Mouse (Mus musculus) lung, embryonic 15.5 days (tissue): Measurements from ENCODE around the gene Scn2b. TPM values are rescaled to one million over a fixed set of nuclear protein-coding genes. Genes with fewer than 3 reads are reported as not detected.

Experiments used
- ATAC-seq: fragments of 200-750 bp; cut with Nextera tagmentation; 2 replicates; pipeline ENCODE4 v1.8.0; 2017; ENCODE audit warnings: moderate number of reproducible peaks, borderline replicate concordance; ENCODE audit not compliant: low FRiP score, low TSS enrichment; ENCODE audit errors: extremely low read depth
- H3K27ac ChIP-seq: fragments of 300-500 bp; sonication (generic); 2 replicates; pipeline ENCODE4 v1.5.1; 2015; ENCODE audit warnings: moderate library complexity, mild to moderate bottlenecking, inconsistent platforms
- H3K27me3 ChIP-seq: fragments of 300-500 bp; sonication (generic); 2 replicates; pipeline ENCODE4 v1.6.1; 2015; ENCODE audit warnings: inconsistent platforms
- H3K36me3 ChIP-seq: fragments of 300-500 bp; sonication (generic); 2 replicates; pipeline ENCODE4 v1.6.1; 2015; ENCODE audit warnings: inconsistent platforms
- H3K4me1 ChIP-seq: fragments of 300-500 bp; sonication (generic); 2 replicates; pipeline ENCODE4 v1.6.1; 2015; ENCODE audit warnings: inconsistent platforms
- H3K4me2 ChIP-seq: fragments of 300-500 bp; sonication (generic); 2 replicates; pipeline ENCODE4 v1.6.1; 2015; ENCODE audit warnings: inconsistent platforms, mild to moderate bottlenecking, moderate library complexity
- H3K4me3 ChIP-seq: fragments of 300-500 bp; sonication (generic); 2 replicates; pipeline ENCODE4 v1.5.1; 2015; ENCODE audit warnings: mild to moderate bottlenecking, inconsistent platforms
- H3K9ac ChIP-seq: fragments of 300-500 bp; sonication (generic); 2 replicates; pipeline ENCODE4 v1.6.1; 2015; ENCODE audit warnings: inconsistent platforms
- H3K9me3 ChIP-seq: fragments of 300-500 bp; sonication (generic); 2 replicates; pipeline ENCODE4 v1.6.1; 2016; ENCODE audit warnings: inconsistent platforms
- WGBS: fragments of 180-500 bp; shearing (Covaris S2); methylation state at CpG from one replicate; pipeline ENCODE4 v1.1.7; 2015; 5-methylcytosine and 5-hydroxymethylcytosine counted together
- polyA plus RNA-seq: library from polyadenylated mRNA; unstranded; fragments of >200 nt; fragmentation: Nextera tagmentation; extraction: Ambion mirVana; gene quantifications from 2 replicates; pipeline ENCODE4 v1.2.1, GENCODE M21; 2015

Scn2b gene
- polyA plus RNA-seq = 4.0 and 4.2 TPM in 2 replicates

DNA sequence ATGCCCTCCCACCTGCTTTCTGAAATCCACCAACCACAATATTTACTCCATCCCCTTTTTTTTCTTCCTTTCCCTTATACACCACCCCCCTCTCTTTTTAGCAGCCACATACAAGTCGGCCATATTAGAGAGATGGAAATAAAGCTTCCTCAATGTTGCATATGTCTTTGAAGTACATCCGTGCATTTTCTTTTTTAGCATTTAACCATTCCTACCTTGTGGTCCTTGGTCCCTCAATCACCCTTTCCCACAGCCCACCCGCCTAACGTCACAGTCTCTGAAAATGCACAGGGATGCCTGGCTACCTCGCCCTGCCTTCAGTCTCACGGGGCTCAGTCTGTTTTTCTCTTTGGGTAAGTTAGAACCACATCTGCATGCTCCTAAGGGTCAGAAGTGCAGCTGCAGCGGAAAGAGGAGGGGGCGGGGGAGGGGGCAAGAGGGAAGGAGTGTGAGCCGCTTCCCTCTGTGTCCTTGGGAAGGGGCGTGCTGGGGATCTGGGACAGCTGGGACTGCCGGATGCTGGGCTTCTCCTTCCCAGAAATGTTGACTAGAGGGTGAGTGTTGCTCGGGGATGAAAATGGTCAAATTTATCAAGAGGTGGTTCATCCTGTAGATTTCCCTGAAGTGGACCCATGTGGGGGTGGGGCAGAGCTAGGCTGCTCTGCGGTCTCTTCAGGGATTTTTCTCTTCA lies at the start of gene Scn2b:
TSS of gene Scn2b (plus strand) at position 42 of the 691 bp plus-strand sequence.
- H3K4me2 ChIP-seq = peak within 1 kb of the TSS; percentile 67
- H3K27me3 ChIP-seq = no peaks in the 10 kb centered on the region; the same call in 1 of the 2 replicates
- WGBS = under 1% methylated on average over 13 of the region's 13 CpGs
- peak within 1 kb of the TSS; percentile 47; the same call in 1 of the 2 replicates for H3K27ac ChIP-seq
- no peak; the same call in 1 of the 2 replicates for ATAC-seq
- H3K4me3 ChIP-seq = peak within 1 kb of the TSS; percentile 54
- peak within 1 kb of the TSS; percentile 43 for H3K9ac ChIP-seq
- no peaks in the 10 kb centered on the region for H3K36me3 ChIP-seq
- no peaks in the 10 kb centered on the region for H3K9me3 ChIP-seq
- H3K4me1 ChIP-seq = peaks cover 16% of the 10 kb centered on the region

DNA sequence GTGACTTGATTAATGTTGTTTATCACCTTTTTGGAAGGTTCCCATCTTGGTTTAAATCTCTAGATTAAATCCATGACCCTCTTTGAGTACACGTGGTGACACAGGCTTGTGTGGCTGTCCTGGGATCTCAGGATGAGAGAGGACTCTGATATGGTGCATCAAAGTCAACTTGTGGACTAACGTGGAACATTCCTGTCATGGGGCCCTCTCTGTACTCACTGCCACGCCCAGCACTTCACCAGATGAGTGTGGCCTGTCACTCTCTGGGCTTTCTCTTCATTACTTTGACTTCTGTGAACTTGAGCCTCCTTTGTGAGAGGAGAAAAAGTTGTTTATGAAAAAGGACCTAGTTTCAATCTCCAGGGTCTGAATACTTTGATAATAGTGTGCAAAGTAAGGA lies 45.8 kb upstream of the Scn2b start:
- H3K4me2 ChIP-seq = no peak overlapping the region
- no peak overlapping the region for H3K4me3 ChIP-seq
- no peaks in the 10 kb centered on the region for H3K4me1 ChIP-seq
- no peaks in the 10 kb centered on the region for H3K36me3 ChIP-seq
- no peak overlapping the region for H3K9ac ChIP-seq
- H3K27ac ChIP-seq = no peak overlapping the region
- WGBS = 37% methylated on average over 3 of the region's 3 CpGs
- H3K9me3 ChIP-seq = no peaks in the 10 kb centered on the region
- no peaks in the 10 kb centered on the region for H3K27me3 ChIP-seq
- no peak for ATAC-seq

DNA sequence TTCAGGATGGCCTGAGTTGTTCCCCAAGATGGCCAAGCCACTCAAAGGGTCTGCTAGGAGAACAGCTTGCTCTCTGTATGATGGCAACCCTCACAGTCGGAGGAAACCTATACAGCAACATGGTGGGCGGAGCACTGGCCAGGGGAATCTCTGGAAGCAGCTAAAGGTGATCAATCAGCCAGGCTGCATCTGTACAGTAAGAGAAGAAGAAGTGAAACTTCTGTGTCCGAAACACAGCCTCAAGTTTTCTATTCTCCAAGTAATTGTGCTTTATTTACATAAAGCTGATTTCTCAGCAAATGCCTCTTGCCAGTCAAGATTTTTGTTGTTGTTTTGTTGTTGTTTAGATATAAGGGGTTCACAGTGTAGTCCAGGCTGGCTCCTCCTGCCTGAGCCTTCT lies 39.7 kb upstream of the Scn2b start:
- Histone ChIP-seq H3K9me3 (no peaks in the 10 kb centered on the region), H3K4me2 (no peak overlapping the region), H3K4me3 (no peak overlapping the region), H3K27me3 (no peaks in the 10 kb centered on the region; the same call in 1 of the 2 replicates), H3K27ac (no peak overlapping the region), H3K4me1 (no peaks in the 10 kb centered on the region), H3K36me3 (no peaks in the 10 kb centered on the region), H3K9ac (no peak overlapping the region)
- ATAC-seq = no peak
- WGBS = 51% methylated on average over 3 of the region's 3 CpGs

DNA sequence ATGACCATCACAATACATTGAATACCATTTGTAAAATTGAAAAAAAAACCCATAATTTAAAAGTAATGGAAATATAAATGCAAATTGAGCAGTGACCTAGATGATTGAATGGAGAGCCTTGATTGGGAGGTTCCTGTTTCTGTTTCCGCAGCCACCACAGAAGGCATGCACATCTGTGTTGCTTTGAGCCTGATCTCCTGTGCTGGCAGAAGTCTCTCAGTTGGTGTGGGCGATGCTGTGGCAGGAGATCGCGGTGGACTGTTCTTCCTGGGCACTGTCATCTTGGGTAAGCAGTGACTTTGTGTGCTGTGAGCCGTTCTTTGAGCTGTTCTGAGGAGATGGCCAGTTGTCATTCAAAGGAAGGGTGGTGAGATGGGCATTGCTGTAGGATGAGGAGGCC lies 38.6 kb upstream of the Scn2b start, which contains the start of gene Jaml:
TSS of gene Jaml (plus strand) at position 173 of the 400 bp plus-strand sequence.
- no peaks in the 10 kb centered on the region; the same call in none of the 2 replicates for H3K27me3 ChIP-seq
- H3K4me2 ChIP-seq = no peak within 1 kb of the TSS
- no peak for ATAC-seq
- no peaks in the 10 kb centered on the region for H3K9me3 ChIP-seq
- H3K4me1 ChIP-seq = no peaks in the 10 kb centered on the region
- WGBS = 84% methylated on average over 5 of the region's 5 CpGs
- no peaks in the 10 kb centered on the region for H3K36me3 ChIP-seq
- H3K4me3 ChIP-seq = no peak within 1 kb of the TSS
- H3K9ac ChIP-seq = no peak within 1 kb of the TSS
- H3K27ac ChIP-seq = no peak within 1 kb of the TSS

DNA sequence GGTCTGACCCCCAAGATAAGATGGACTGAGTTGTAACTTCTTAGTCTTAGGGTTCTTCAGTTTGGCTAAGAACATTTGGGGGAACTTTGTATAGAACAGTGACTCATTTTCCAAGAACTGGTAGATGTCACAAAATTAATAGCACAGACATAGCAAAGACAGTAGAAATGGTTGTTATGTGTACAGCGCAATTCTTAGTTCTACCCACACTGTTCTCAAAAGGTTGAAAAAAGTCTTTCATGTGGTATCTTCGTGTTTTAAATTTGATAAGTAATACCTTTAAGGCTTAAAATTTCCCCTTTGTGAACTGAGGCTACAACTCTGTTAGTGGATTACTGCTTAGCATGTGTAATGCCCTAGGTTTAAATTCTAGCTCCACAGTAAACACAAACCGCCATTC lies 34.5 kb upstream of the Scn2b start:
- H3K9ac ChIP-seq = no peak overlapping the region
- H3K4me2 ChIP-seq = no peak overlapping the region
- 82% methylated on average over 3 of the region's 3 CpGs for WGBS
- H3K36me3 ChIP-seq = no peaks in the 10 kb centered on the region
- H3K9me3 ChIP-seq = no peaks in the 10 kb centered on the region
- no peaks in the 10 kb centered on the region; the same call in none of the 2 replicates for H3K27me3 ChIP-seq
- H3K4me1 ChIP-seq = no peaks in the 10 kb centered on the region
- no peak for ATAC-seq
- H3K4me3 ChIP-seq = no peak overlapping the region
- no peak overlapping the region for H3K27ac ChIP-seq

DNA sequence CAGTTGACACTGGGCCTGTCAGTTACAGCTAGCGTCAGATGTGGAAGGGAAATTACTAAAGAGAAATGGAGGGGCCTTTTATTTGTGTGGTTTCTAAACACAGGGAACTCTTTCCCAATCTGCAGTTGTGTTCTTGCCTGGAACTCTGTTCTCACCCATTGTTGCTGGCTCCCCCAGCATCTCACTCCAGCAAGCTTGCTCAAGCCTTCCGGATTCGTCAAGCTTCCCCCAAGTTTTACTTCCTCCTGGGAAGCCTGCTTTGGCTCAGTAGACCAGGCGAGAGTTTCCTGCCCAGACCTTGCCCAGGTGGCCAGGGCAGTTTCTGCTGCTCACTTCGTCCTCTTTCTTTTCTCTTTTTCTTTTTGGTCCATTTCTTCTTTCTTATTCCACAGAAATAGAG lies 33.0 kb upstream of the Scn2b start:
- no peak overlapping the region for H3K27ac ChIP-seq
- no peaks in the 10 kb centered on the region for H3K36me3 ChIP-seq
- ATAC-seq = no peak
- WGBS = 69% methylated on average over 5 of the region's 5 CpGs
- no peak overlapping the region for H3K4me2 ChIP-seq
- H3K9ac ChIP-seq = no peak overlapping the region
- H3K4me3 ChIP-seq = no peak overlapping the region
- H3K4me1 ChIP-seq = no peaks in the 10 kb centered on the region
- no peaks in the 10 kb centered on the region; the same call in none of the 2 replicates for H3K27me3 ChIP-seq
- no peaks in the 10 kb centered on the region for H3K9me3 ChIP-seq

DNA sequence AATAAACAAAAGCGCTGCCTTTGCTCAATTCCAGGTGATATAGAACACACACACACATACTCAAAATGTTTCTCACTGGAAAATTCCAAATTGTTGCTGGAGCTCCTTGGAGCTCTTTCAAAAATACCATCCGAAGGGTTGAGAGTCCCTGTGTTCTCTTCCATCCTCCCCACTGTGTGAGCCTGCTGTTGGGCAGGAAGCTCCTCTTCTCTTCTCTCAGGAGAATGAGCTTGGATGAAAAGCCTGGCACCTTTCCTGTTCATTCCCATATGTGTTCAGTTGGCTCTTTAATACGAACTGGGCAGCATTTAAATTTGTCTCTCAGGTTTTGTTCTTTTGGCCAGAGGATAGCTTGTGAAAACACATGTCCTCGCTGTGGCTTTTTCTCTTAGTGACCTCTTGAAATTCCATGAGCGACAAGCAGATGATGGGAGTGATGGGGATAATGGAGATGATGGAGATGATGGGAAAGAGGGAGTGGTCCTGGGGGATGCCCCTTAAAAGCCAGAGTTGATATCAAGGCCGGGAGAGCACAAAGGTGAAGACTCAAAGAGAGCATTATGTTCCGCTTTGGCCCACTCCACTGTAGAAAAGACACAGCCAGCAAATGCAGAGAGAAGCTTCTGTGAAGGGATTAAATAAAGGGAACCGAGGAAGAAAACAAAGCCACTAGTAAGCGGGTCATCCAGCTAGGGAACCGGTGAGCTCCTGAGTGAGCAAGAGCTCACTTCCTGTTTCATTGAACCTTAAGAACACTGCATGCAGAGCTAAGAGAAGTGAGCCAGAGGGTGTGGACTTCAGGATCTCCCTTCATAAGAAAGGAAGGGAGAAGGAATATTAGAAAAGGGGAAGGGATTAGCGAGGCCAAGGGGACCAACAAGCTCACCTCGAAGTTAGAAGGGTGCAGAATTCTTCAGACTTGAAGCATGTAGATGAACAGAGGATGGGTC lies 31.6 kb upstream of the Scn2b start:
- no peak overlapping the region for H3K9ac ChIP-seq
- H3K27ac ChIP-seq = no peak overlapping the region
- no peak for ATAC-seq
- no peak overlapping the region for H3K4me3 ChIP-seq
- no peaks in the 10 kb centered on the region; the same call in none of the 2 replicates for H3K27me3 ChIP-seq
- no peaks in the 10 kb centered on the region for H3K9me3 ChIP-seq
- no peaks in the 10 kb centered on the region for H3K4me1 ChIP-seq
- WGBS = 69% methylated on average over 12 of the region's 12 CpGs
- no peaks in the 10 kb centered on the region for H3K36me3 ChIP-seq
- no peak overlapping the region for H3K4me2 ChIP-seq

DNA sequence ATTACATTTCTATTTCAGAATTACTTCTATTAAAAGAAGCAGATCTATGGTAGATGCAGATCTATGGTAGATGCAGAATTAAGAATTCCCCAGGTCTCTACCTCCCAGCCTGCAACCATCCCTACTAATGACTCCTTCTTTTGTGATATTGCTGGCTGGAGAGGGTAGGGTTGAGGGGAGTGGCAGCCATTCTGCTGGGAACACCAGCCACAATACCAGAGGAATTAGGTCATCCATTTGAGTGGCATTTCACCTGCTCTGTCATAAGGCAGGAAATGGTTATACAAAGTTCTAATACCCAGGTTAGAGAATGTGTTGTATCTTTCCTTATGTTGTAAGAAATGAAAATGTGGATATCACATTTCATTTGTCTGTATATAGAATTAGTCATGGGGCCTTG lies 29.5 kb upstream of the Scn2b start:
- ATAC-seq = no peak
- Histone ChIP-seq H3K27ac (no peak overlapping the region), H3K9me3 (no peaks in the 10 kb centered on the region), H3K27me3 (no peaks in the 10 kb centered on the region; the same call in 1 of the 2 replicates), H3K36me3 (no peaks in the 10 kb centered on the region), H3K9ac (no peak overlapping the region), H3K4me3 (no peak overlapping the region), H3K4me1 (no peaks in the 10 kb centered on the region), H3K4me2 (no peak overlapping the region)

DNA sequence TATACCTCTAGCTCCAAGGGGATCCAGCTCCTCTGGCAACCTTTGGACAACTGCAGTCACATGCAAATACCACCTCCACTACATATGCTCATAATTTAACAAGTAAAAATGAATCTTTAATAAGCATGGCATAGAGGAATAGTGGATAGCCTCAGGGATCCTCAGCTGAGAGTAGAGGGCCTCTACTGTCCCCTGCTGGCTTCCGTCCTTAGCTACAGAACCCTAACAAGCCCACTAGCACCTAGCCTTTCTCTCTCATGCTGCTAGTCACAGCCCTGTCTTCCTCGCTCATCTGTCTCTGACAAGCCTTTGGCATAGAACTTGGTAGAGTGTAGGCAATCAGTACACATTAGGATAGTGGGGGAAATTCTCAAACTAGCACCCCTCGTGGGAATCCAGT lies 26.8 kb upstream of the Scn2b start:
- Histone ChIP-seq H3K9ac (no peak overlapping the region), H3K27ac (no peak overlapping the region), H3K4me2 (no peak overlapping the region), H3K36me3 (no peaks in the 10 kb centered on the region), H3K27me3 (no peaks in the 10 kb centered on the region), H3K4me3 (no peak overlapping the region), H3K4me1 (no peaks in the 10 kb centered on the region), H3K9me3 (no peaks in the 10 kb centered on the region)
- WGBS = 53% methylated on average over 3 of the region's 3 CpGs
- no peak for ATAC-seq

DNA sequence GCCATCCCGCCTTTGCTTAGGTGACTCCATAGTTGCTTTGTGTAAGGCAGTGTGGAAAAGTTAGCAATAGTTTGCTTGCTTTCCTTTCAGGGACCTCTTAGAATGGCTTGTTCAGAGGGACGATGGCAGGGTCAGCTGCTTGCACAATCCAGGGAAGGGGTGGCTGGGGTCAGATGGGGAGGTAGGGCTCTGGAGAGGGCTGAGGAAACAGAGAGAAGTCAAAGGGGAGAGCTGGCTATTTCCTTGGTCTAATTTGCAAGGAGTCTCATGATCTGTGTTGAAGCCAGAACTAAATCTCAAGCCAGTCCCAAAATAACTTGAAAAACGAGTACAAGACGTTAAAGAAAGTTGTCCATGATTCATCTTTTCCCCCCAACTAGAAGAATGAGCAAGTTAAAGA lies 24.9 kb upstream of the Scn2b start:
- ATAC-seq = no peak
- WGBS = 36% methylated on average over 4 of the region's 4 CpGs

DNA sequence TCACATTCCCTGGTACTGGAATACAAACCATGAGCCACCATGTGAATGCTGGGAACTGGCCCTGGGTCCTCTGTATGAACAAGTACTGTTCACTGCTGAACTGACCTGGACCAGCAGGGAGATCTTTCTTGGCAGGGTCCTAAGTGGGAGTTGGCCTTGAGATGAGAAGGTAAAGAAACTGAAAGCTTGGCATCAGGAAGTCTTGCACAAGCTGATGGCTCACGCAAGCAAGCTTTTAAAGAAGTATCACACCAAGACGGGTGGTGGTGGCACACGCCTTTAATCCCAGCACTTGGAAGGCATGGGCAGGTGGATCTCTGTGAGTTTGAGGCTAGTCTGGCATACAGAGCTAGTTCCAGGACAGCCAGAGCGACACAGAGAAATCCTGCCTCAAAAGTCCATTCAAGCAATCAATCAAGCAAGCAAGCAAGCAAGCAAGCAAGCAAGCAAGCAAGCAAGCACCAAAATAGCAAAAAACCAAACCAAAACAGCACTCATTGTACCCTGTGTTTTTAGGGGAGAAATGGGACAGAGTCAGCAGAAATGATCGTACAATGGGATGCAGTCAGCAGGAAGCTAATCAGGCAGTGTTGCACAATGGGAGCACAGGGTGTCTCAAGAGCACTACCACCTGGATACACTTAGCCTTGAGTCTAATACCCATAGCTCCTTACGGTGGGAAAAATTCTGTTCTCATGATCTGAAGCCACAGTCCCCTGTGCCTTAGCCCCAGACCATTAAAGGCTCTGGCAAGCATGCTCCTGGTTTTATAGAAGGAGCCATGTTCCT lies 22.2 kb upstream of the Scn2b start:
- H3K4me3 ChIP-seq = no peak overlapping the region
- ATAC-seq = no peak
- H3K36me3 ChIP-seq = no peaks in the 10 kb centered on the region
- WGBS = 63% methylated on average over 6 of the region's 6 CpGs
- H3K27ac ChIP-seq = no peak overlapping the region
- no peak overlapping the region for H3K9ac ChIP-seq
- no peaks in the 10 kb centered on the region for H3K9me3 ChIP-seq
- H3K27me3 ChIP-seq = no peaks in the 10 kb centered on the region
- no peaks in the 10 kb centered on the region for H3K4me1 ChIP-seq
- no peak overlapping the region for H3K4me2 ChIP-seq

More for the DNA sequence above, 24.9 kb upstream of the Scn2b start:
- Histone ChIP-seq H3K4me1 (no peaks in the 10 kb centered on the region), H3K9ac (no peak overlapping the region), H3K4me3 (no peak overlapping the region), H3K27me3 (no peaks in the 10 kb centered on the region), H3K4me2 (no peak overlapping the region), H3K9me3 (no peaks in the 10 kb centered on the region), H3K36me3 (no peaks in the 10 kb centered on the region), H3K27ac (no peak overlapping the region)
